Comparison of ENCODE assay signal across 8 mouse cellular contexts in the genomic region with DNA sequence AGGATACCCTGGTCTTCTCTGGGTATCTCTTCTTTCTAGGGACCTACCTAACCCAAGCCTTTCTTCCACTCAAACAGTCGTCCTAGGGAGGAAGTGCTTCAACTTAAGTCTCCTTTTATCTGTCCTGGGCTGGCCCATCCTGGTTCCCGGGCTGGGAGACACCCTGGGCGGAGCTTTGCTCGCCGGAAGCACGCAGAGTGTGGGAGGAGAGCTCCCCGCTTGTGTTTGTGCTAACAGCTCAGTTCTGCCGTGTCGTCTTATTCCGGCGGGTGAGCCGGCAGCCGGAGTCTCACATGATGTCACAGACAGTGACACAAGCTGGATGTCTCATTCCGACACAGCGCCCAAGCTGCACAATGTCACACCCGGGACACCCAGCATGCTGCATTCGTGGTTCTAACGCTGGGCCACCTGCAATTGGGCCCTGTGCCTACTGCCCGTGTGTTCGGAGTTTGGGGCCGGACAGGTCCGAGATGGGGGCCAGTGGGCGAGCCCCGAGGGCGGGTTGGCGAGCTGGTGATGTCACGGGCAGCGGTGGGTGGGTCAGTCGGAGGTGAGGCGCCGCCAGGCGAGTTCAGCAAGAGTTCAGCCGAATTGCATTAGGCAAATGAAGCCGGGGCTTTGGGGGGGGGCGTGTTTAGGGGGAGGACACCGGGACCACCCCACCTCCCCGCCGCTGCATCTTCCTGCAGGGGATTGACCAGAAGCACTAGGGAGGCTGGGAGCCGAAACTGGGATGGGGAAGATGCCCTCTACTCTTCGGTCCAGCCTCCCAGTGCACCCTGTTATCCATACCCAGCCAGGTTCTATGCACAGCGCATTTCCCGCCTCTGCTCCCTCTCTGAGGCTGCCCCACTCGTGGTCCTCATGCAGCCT. TPM values are rescaled to one million over a fixed set of nuclear protein-coding genes. Genes with fewer than 3 reads are reported as not detected.
DNase-seq lines count a peak whose midpoint lies in the region; ATAC-seq and TF ChIP-seq lines count a peak whose summit lies in the region.

No protein-coding gene starts in this region.

- peaks cover 36% of the 10 kb centered on the region for H3K4me1 ChIP-seq in bone marrow macrophage, adult 2 months (ENCODE audit: control insufficient read depth, insufficient read depth, low read length)
- peaks cover 55% of the 10 kb centered on the region for H3K4me1 ChIP-seq in forebrain, embryonic 14.5 days (ENCODE audit: control insufficient read depth, insufficient read depth, low read length)
- H3K4me1 ChIP-seq in limb, embryonic 12.5 days (replicated peaks) = peaks cover 73% of the 10 kb centered on the region
- H3K4me1 ChIP-seq in midbrain, embryonic 12.5 days = peaks cover 73% of the 10 kb centered on the region

- peak overlapping the region; percentile 100 for H3K4me2 ChIP-seq in forebrain, embryonic 14.5 days (ENCODE audit: low read length)
- H3K4me2 ChIP-seq in limb, embryonic 12.5 days = peak overlapping the region; percentile 99
- peak overlapping the region; percentile 91 for H3K4me2 ChIP-seq in midbrain, embryonic 12.5 days (replicated peaks)

- no peaks in the 10 kb centered on the region for H3K9me3 ChIP-seq in forebrain, embryonic 14.5 days (replicated peaks; ENCODE audit: control insufficient read depth, low read length)
- no peaks in the 10 kb centered on the region for H3K9me3 ChIP-seq in limb, embryonic 12.5 days
- H3K9me3 ChIP-seq in midbrain, embryonic 12.5 days = no peaks in the 10 kb centered on the region

- WGBS in forebrain, embryonic 14.5 days = under 1% methylated on average over 43 of the region's 43 CpGs
- WGBS in limb, embryonic 12.5 days = under 1% methylated on average over 43 of the region's 43 CpGs
- WGBS in midbrain, embryonic 12.5 days = under 1% methylated on average over 43 of the region's 43 CpGs

- no peak for TF ChIP-seq POLR2A in bone marrow macrophage, adult 2 months (IDR thresholded peaks at IDR 0.05; ENCODE audit: borderline replicate concordance, low read depth, low read length)

- H3K27me3 ChIP-seq in forebrain, embryonic 14.5 days (replicated peaks; ENCODE audit: control insufficient read depth, insufficient read depth, low read length) = peaks cover 10% of the 10 kb centered on the region; the same call in 1 of the 2 replicates
- H3K27me3 ChIP-seq in limb, embryonic 12.5 days = no peaks in the 10 kb centered on the region
- H3K27me3 ChIP-seq in midbrain, embryonic 12.5 days = peaks cover 36% of the 10 kb centered on the region

- peak; percentile 59 to 70 for DNase-seq in layer of hippocampus, adult 2 months (ENCODE audit: low spot score in 2 of 2)
- DNase-seq in layer of hippocampus, postnatal 25 days (ENCODE audit: extremely low spot score in 1 of 2, low spot score in 1 of 2) = no peak
- DNase-seq in forebrain, embryonic 14.5 days (ENCODE audit: low spot score) = peak; percentile 78
- DNase-seq in spleen, postnatal 4 days (ENCODE audit: low spot score in 2 of 2) = peak; percentile 73 to 83

- no peak for TF ChIP-seq CTCF in layer of hippocampus, adult 2 months (conservative IDR thresholded peaks at IDR 0.05)
- TF ChIP-seq CTCF in bone marrow macrophage, adult 2 months (IDR thresholded peaks at IDR 0.05; ENCODE audit: low read depth, low read length) = no peak

- peak overlapping the region; percentile 81 for H3K27ac ChIP-seq in layer of hippocampus, adult 2 months
- peak overlapping the region; percentile 41 for H3K27ac ChIP-seq in bone marrow macrophage, adult 2 months (ENCODE audit: insufficient read depth, low read depth, low read length)
- peak overlapping the region; percentile 53; the same call in 1 of the 2 replicates for H3K27ac ChIP-seq in forebrain, embryonic 14.5 days (ENCODE audit: low read depth, low read length)
- peak overlapping the region; percentile 76 for H3K27ac ChIP-seq in limb, embryonic 12.5 days
- peak overlapping the region; percentile 25; the same call in 1 of the 2 replicates for H3K27ac ChIP-seq in midbrain, embryonic 12.5 days (replicated peaks)

- peak; percentile 19; the same call in 1 of the 2 replicates for ATAC-seq in forebrain, embryonic 14.5 days
- peak; percentile 9 to 46; a peak in 3 of 4 replicates for ATAC-seq in hematopoietic stem cell, adult 5-6 weeks (replicated peaks in 1 of 2; ENCODE audit: insufficient read depth in 1 of 2, low FRiP score in 2 of 2, low TSS enrichment in 1 of 2, low read depth in 1 of 2, poor library complexity in 2 of 2, severe bottlenecking in 2 of 2)
- peak; percentile 13; the same call in 1 of the 2 replicates for ATAC-seq in limb, embryonic 12.5 days (ENCODE audit: insufficient number of reproducible peaks, insufficient read depth, low FRiP score, low TSS enrichment, low read depth)
- peak; percentile 34; the same call in 1 of the 2 replicates for ATAC-seq in midbrain, embryonic 12.5 days (ENCODE audit: low FRiP score, low read depth)

- H3K4me3 ChIP-seq in layer of hippocampus, adult 2 months = peak overlapping the region; percentile 64
- peak overlapping the region; percentile 63 for H3K4me3 ChIP-seq in bone marrow macrophage, adult 2 months (ENCODE audit: insufficient read depth, low read length)
- H3K4me3 ChIP-seq in forebrain, embryonic 14.5 days (ENCODE audit: low read depth, low read length) = peak overlapping the region; percentile 57
- H3K4me3 ChIP-seq in limb, embryonic 12.5 days (replicated peaks) = peak overlapping the region; percentile 73
- H3K4me3 ChIP-seq in midbrain, embryonic 12.5 days = peak overlapping the region; percentile 53

- no peaks in the 10 kb centered on the region for H3K36me3 ChIP-seq in forebrain, embryonic 14.5 days (ENCODE audit: control insufficient read depth, insufficient read depth, low read length)
- H3K36me3 ChIP-seq in limb, embryonic 12.5 days = peaks cover 27% of the 10 kb centered on the region
- no peaks in the 10 kb centered on the region for H3K36me3 ChIP-seq in midbrain, embryonic 12.5 days

- peak overlapping the region; percentile 70 for H3K9ac ChIP-seq in forebrain, embryonic 14.5 days (ENCODE audit: low read length)
- H3K9ac ChIP-seq in limb, embryonic 12.5 days (replicated peaks) = peak overlapping the region; percentile 79
- peak overlapping the region; percentile 60 for H3K9ac ChIP-seq in midbrain, embryonic 12.5 days (replicated peaks)

RNA-seq across cellular contexts. Expression of a gene that starts 23.1 kb away (rescaled TPM):
- total RNA-seq in layer of hippocampus, adult 2 months (2021) = 1 to 10 TPM; 1.3 to 2.0 TPM
- 1 to 10 TPM; 1.5 to 2.3 TPM for total RNA-seq in layer of hippocampus, postnatal 25 days (2021)
- not detected in 2 replicates for polyA plus RNA-seq in bone marrow macrophage, adult 2 months (2012; ENCODE audit: insufficient read depth, insufficient read length, missing spikeins)
- 0.27 and 0.28 TPM in 2 replicates for polyA plus RNA-seq in forebrain, embryonic 14.5 days (2014; fragmentation: Nextera tagmentation; extraction: Ambion mirVana)
- total RNA-seq in hematopoietic stem cell, adult 5-6 weeks (2017) = not detected in 2 replicates
- 0.51 TPM in 1 of 2 replicates, not detected in the other for polyA plus RNA-seq in limb, embryonic 12.5 days (2016; fragmentation: Nextera tagmentation; extraction: Ambion mirVana)
- 0.67 and 0.80 TPM in 2 replicates for polyA plus RNA-seq in midbrain, embryonic 12.5 days (2016; fragmentation: Nextera tagmentation; extraction: Ambion mirVana)

RNA-seq across cellular contexts. Expression of a gene that starts 32.1 kb away (rescaled TPM):
- total RNA-seq in layer of hippocampus, adult 2 months (2021) = 10 to 100 TPM; 15.4 to 19.0 TPM
- total RNA-seq in layer of hippocampus, postnatal 25 days (2021) = 10 to 100 TPM; 17.0 to 17.7 TPM
- 24.0 and 25.9 TPM in 2 replicates for polyA plus RNA-seq in bone marrow macrophage, adult 2 months (2012; ENCODE audit: insufficient read depth, insufficient read length, missing spikeins)
- 8.2 and 9.8 TPM in 2 replicates for polyA plus RNA-seq in forebrain, embryonic 14.5 days (2014; fragmentation: Nextera tagmentation; extraction: Ambion mirVana)
- 5.2 and 6.5 TPM in 2 replicates for total RNA-seq in hematopoietic stem cell, adult 5-6 weeks (2017)
- polyA plus RNA-seq in limb, embryonic 12.5 days (2016; fragmentation: Nextera tagmentation; extraction: Ambion mirVana) = 47.1 TPM in 2 replicates
- polyA plus RNA-seq in midbrain, embryonic 12.5 days (2016; fragmentation: Nextera tagmentation; extraction: Ambion mirVana) = 15.5 and 17.3 TPM in 2 replicates

RNA-seq across cellular contexts. Expression of a gene that starts 52.1 kb away (rescaled TPM):
- under 1 TPM; 0.52 to 0.64 TPM for total RNA-seq in layer of hippocampus, adult 2 months (2021)
- total RNA-seq in layer of hippocampus, postnatal 25 days (2021) = under 1 TPM; 0.54 to 0.94 TPM
- 4.8 and 6.9 TPM in 2 replicates for polyA plus RNA-seq in bone marrow macrophage, adult 2 months (2012; ENCODE audit: insufficient read depth, insufficient read length, missing spikeins)
- 14.1 and 16.4 TPM in 2 replicates for polyA plus RNA-seq in forebrain, embryonic 14.5 days (2014; fragmentation: Nextera tagmentation; extraction: Ambion mirVana)
- 27.3 and 30.6 TPM in 2 replicates for total RNA-seq in hematopoietic stem cell, adult 5-6 weeks (2017)
- polyA plus RNA-seq in limb, embryonic 12.5 days (2016; fragmentation: Nextera tagmentation; extraction: Ambion mirVana) = 44.8 and 48.5 TPM in 2 replicates
- 28.3 and 29.0 TPM in 2 replicates for polyA plus RNA-seq in midbrain, embryonic 12.5 days (2016; fragmentation: Nextera tagmentation; extraction: Ambion mirVana)

Comparison
In these comparisons a context has a peak if more than half of its experiments do, and no peak if none do; other contexts are left out.
1. DNase-seq: peak in layer of hippocampus, adult 2 months (2 of 2), forebrain, embryonic 14.5 days (single experiment) and spleen, postnatal 4 days (2 of 2); none in layer of hippocampus, postnatal 25 days (0 of 2).
2. H3K27ac ChIP-seq: peak in every context shown above with its lines; median percentile 81 in layer of hippocampus, adult 2 months; 76 in limb, embryonic 12.5 days; 53 in forebrain, embryonic 14.5 days; 41 in bone marrow macrophage, adult 2 months; 25 in midbrain, embryonic 12.5 days.
3. Peak in every context shown above with its lines, with median percentiles within 50 percentile points of each other: H3K4me3 ChIP-seq, ATAC-seq, H3K4me2 ChIP-seq and H3K9ac ChIP-seq.